Mouse (Mus musculus) hindbrain, embryonic 16.5 days (tissue): ENCODE data around the gene Grid2ip. TPM values are rescaled to one million over a fixed set of nuclear protein-coding genes. Genes with fewer than 3 reads are reported as not detected.

ENCODE experiments used
- ATAC-seq: fragments of 200-750 bp; cut with Nextera tagmentation; 2 replicates; pipeline ENCODE4 v1.8.0; 2017; ENCODE audit warnings: moderate TSS enrichment, moderate library complexity
- H3K27ac ChIP-seq: fragments of 300-500 bp; sonication (generic); 2 replicates; pipeline ENCODE4 v1.5.1; 2014; ENCODE audit warnings: low read depth, mild to moderate bottlenecking, control low read depth, low read length, moderate library complexity
- H3K27me3 ChIP-seq: fragments of 300-500 bp; sonication (generic); replicated peaks from 2 replicates; pipeline ENCODE4 v1.6.1; 2014; ENCODE audit warnings: low read length; ENCODE audit not compliant: control insufficient read depth, insufficient read depth
- H3K36me3 ChIP-seq: fragments of 300-500 bp; sonication (generic); 2 replicates; pipeline ENCODE4 v1.6.1; 2014; ENCODE audit warnings: mild to moderate bottlenecking, low read length, moderate library complexity, mixed read lengths; ENCODE audit not compliant: control insufficient read depth, insufficient read depth
- H3K4me1 ChIP-seq: fragments of 300-500 bp; sonication (generic); 2 replicates; pipeline ENCODE4 v1.6.1; 2014; ENCODE audit warnings: low read depth, low read length; ENCODE audit not compliant: control insufficient read depth, insufficient read depth
- H3K4me2 ChIP-seq: fragments of 300-500 bp; sonication (generic); 2 replicates; pipeline ENCODE4 v1.6.1; 2014; ENCODE audit warnings: mild to moderate bottlenecking, low read length, control low read depth, moderate library complexity
- H3K4me3 ChIP-seq: fragments of 300-500 bp; sonication (generic); 2 replicates; pipeline ENCODE4 v1.5.1; 2014; ENCODE audit warnings: mild to moderate bottlenecking, low read length, control low read depth, moderate library complexity
- H3K9ac ChIP-seq: fragments of 300-500 bp; sonication (generic); 2 replicates; pipeline ENCODE4 v1.6.1; 2014; ENCODE audit warnings: low read depth, mild to moderate bottlenecking, control low read depth, low read length, moderate library complexity
- H3K9me3 ChIP-seq: fragments of 300-500 bp; sonication (generic); 2 replicates; pipeline ENCODE4 v1.6.1; 2014; ENCODE audit warnings: mild to moderate bottlenecking, low read length, moderate library complexity; ENCODE audit not compliant: control insufficient read depth
- WGBS: fragments of 180-500 bp; shearing (Covaris S2); extraction: QIAGEN DNeasy Blood & Tissue Kit; methylation state at CpG from one replicate; pipeline ENCODE4 v1.1.7; 2014; 5-methylcytosine and 5-hydroxymethylcytosine counted together
- polyA plus RNA-seq: library from polyadenylated mRNA; unstranded; fragments of >200 nt; fragmentation: Nextera tagmentation; extraction: Ambion mirVana; gene quantifications from 2 replicates; pipeline ENCODE4 v1.2.1, GENCODE M21; 2015

Grid2ip gene
- polyA plus RNA-seq, 1 experiment from 2014 or later, result 0.51 TPM

- Histone ChIP-seq H3K9ac (no peak overlapping the region), H3K4me3 (no peak overlapping the region), H3K27me3 (no peaks in the 10 kb centered on the region), H3K36me3 (peaks cover 25% of the 10 kb centered on the region), H3K4me1 (peaks cover 20% of the 10 kb centered on the region), H3K4me2 (no peak overlapping the region), H3K9me3 (no peaks in the 10 kb centered on the region), H3K27ac (no peak overlapping the region)
- ATAC-seq, result no peak
- 88% methylated on average over 8 of the region's 8 CpGs for WGBS
Measured at GRCm38 (mm10) chr5:143317288-143317610, 39.9 kb upstream of the Grid2ip start.

GRCm38 (mm10) chr5:143328690-143329495, 28.2 kb upstream of the Grid2ip start, which contains the start of gene Zdhhc4:
Gene Zdhhc4, minus strand, starts transcription at chr5:143329256.
- Histone ChIP-seq H3K9ac (peak within 1 kb of the TSS; percentile 83), H3K4me1 (peaks cover 19% of the 10 kb centered on the region), H3K4me2 (peak within 1 kb of the TSS; percentile 98), H3K27ac (peak within 1 kb of the TSS; percentile 82), H3K4me3 (peak within 1 kb of the TSS; percentile 82), H3K36me3 (peaks cover 13% of the 10 kb centered on the region), H3K9me3 (no peaks in the 10 kb centered on the region), H3K27me3 (no peaks in the 10 kb centered on the region)
- under 1% methylated on average over 56 of the region's 57 CpGs for WGBS
- peak; percentile 78 for ATAC-seq

- ATAC-seq, result peak; percentile 62
- WGBS, result 15% methylated on average over 5 of the region's 5 CpGs
- Histone ChIP-seq H3K9me3 (no peaks in the 10 kb centered on the region), H3K36me3 (no peaks in the 10 kb centered on the region), H3K27ac (no peak overlapping the region), H3K4me1 (peaks cover 10% of the 10 kb centered on the region), H3K9ac (0 out of 2 replicates have a peak overlapping the region, but pooled peaks have one; percentile 19), H3K4me2 (peak overlapping the region; percentile 33), H3K27me3 (no peaks in the 10 kb centered on the region), H3K4me3 (no peak overlapping the region)
Measured at GRCm38 (mm10) chr5:143333872-143334271, 23.3 kb upstream of the Grid2ip start.

GRCm38 (mm10) chr5:143334418-143335088, 22.6 kb upstream of the Grid2ip start:
- Histone ChIP-seq H3K9ac (no peak overlapping the region), H3K36me3 (no peaks in the 10 kb centered on the region), H3K4me3 (no peak overlapping the region), H3K4me2 (peak overlapping the region; percentile 33), H3K9me3 (no peaks in the 10 kb centered on the region), H3K27ac (no peak overlapping the region), H3K4me1 (peaks cover 10% of the 10 kb centered on the region), H3K27me3 (no peaks in the 10 kb centered on the region)
- 62% methylated on average over 14 of the region's 14 CpGs for WGBS
- no peak for ATAC-seq

- no peak for ATAC-seq
- H3K4me1 ChIP-seq, result peaks cover 4% of the 10 kb centered on the region
- no peak overlapping the region for H3K9ac ChIP-seq
- H3K27ac ChIP-seq, result no peak overlapping the region
- H3K27me3 ChIP-seq, result no peaks in the 10 kb centered on the region
- H3K4me2 ChIP-seq, result no peak overlapping the region
- H3K4me3 ChIP-seq, result no peak overlapping the region
- no peaks in the 10 kb centered on the region for H3K36me3 ChIP-seq
- no peaks in the 10 kb centered on the region for H3K9me3 ChIP-seq
- WGBS, result 87% methylated on average over 7 of the region's 7 CpGs
Measured at GRCm38 (mm10) chr5:143335089-143335460, 22.1 kb upstream of the Grid2ip start.

GRCm38 (mm10) chr5:143336559-143336958, 20.6 kb upstream of the Grid2ip start:
- Histone ChIP-seq H3K4me1 (peaks cover 3% of the 10 kb centered on the region; the same call in 1 of the 2 replicates), H3K27me3 (no peaks in the 10 kb centered on the region), H3K9me3 (no peaks in the 10 kb centered on the region), H3K27ac (no peak overlapping the region), H3K4me3 (no peak overlapping the region), H3K4me2 (no peak overlapping the region), H3K36me3 (no peaks in the 10 kb centered on the region), H3K9ac (no peak overlapping the region)
- 69% methylated on average over 6 of the region's 6 CpGs for WGBS
- ATAC-seq, result no peak

GRCm38 (mm10) chr5:143339603-143340002, 17.5 kb upstream of the Grid2ip start:
- H3K27me3 ChIP-seq, result no peaks in the 10 kb centered on the region
- ATAC-seq, result no peak
- H3K27ac ChIP-seq, result no peak overlapping the region
- H3K36me3 ChIP-seq, result no peaks in the 10 kb centered on the region
- 47% methylated on average over 6 of the region's 6 CpGs for WGBS
- peaks cover 2% of the 10 kb centered on the region; the same call in 1 of the 2 replicates for H3K9me3 ChIP-seq
- H3K4me1 ChIP-seq, result no peaks in the 10 kb centered on the region
- H3K9ac ChIP-seq, result no peak overlapping the region
- H3K4me3 ChIP-seq, result no peak overlapping the region
- no peak overlapping the region for H3K4me2 ChIP-seq

- H3K4me2 ChIP-seq, result no peak overlapping the region
- H3K36me3 ChIP-seq, result no peaks in the 10 kb centered on the region
- peak; percentile 45; the same call in 1 of the 2 replicates for ATAC-seq
- H3K4me1 ChIP-seq, result no peaks in the 10 kb centered on the region
- no peak overlapping the region for H3K9ac ChIP-seq
- no peak overlapping the region for H3K4me3 ChIP-seq
- H3K27me3 ChIP-seq, result no peaks in the 10 kb centered on the region
- H3K27ac ChIP-seq, result no peak overlapping the region
- 52% methylated on average over 8 of the region's 8 CpGs for WGBS
- peaks cover 2% of the 10 kb centered on the region for H3K9me3 ChIP-seq
Measured at GRCm38 (mm10) chr5:143346367-143346766, 10.8 kb upstream of the Grid2ip start.

- H3K27ac ChIP-seq, result no peak overlapping the region
- H3K9me3 ChIP-seq, result no peaks in the 10 kb centered on the region; the same call in 1 of the 2 replicates
- no peak overlapping the region for H3K4me2 ChIP-seq
- H3K4me1 ChIP-seq, result peaks cover 3% of the 10 kb centered on the region; the same call in 1 of the 2 replicates
- no peak overlapping the region for H3K4me3 ChIP-seq
- no peak for ATAC-seq
- no peak overlapping the region for H3K9ac ChIP-seq
- 36% methylated on average over 5 of the region's 5 CpGs for WGBS
- no peaks in the 10 kb centered on the region for H3K36me3 ChIP-seq
- 0 out of 2 replicates have a peak, but pooled peaks cover 3% of the 10 kb centered on the region for H3K27me3 ChIP-seq
Measured at GRCm38 (mm10) chr5:143356017-143356416, 1.1 kb upstream of the Grid2ip start.
